Mouse (Mus musculus) E14TG2a.4 (cell line): ENCODE measurements around the gene Olfr1418.

Source experiments
- CTCF ChIP-seq: conservative IDR thresholded peaks from 2 replicates; pipeline ENCODE4 v1.5.1; 2014; ENCODE audit warnings: low read length
- NANOG ChIP-seq: IDR thresholded peaks from 2 replicates; pipeline ENCODE4 v1.6.1; 2014; ENCODE audit warnings: borderline replicate concordance, low read length, mixed read lengths
- POU5F1 ChIP-seq: IDR thresholded peaks from 2 replicates; pipeline ENCODE4 v1.6.1; 2014; ENCODE audit warnings: low read length, borderline replicate concordance

GRCm38 (mm10) chr19:11817586-11817985 is 43.3 kb downstream of the Olfr1418 start:
- TF ChIP-seq CTCF = no peak
- TF ChIP-seq NANOG = no peak
- TF ChIP-seq POU5F1 = no peak
